Mouse (Mus musculus) lung, postnatal 0 days (tissue): ENCODE data around the gene Tmem219. TPM values are rescaled to one million over a fixed set of nuclear protein-coding genes. Genes with fewer than 3 reads are reported as not detected.

ENCODE experiments used
- ATAC-seq: fragments of 200-750 bp; cut with Nextera tagmentation; 2 replicates; pipeline ENCODE4 v1.8.0; 2017; ENCODE audit warnings: moderate library complexity
- DNase-seq: peaks from one replicate; pipeline ENCODE4 v3.0.0-alpha.2; 2016; ENCODE audit warnings: low spot score
- H3K27ac ChIP-seq: fragments of 300-500 bp; sonication (generic); 2 replicates; pipeline ENCODE4 v1.5.1; 2014; ENCODE audit warnings: antibody characterized with exemption, mild to moderate bottlenecking, low read length, mixed read lengths
- H3K27me3 ChIP-seq: fragments of 300-500 bp; sonication (generic); replicated peaks from 2 replicates; pipeline ENCODE4 v1.6.1; 2014; ENCODE audit warnings: low read length, mixed read lengths; ENCODE audit not compliant: insufficient read depth
- H3K36me3 ChIP-seq: fragments of 300-500 bp; sonication (generic); 2 replicates; pipeline ENCODE4 v1.6.1; 2014; ENCODE audit warnings: low read length, mixed read lengths; ENCODE audit not compliant: insufficient read depth
- H3K4me1 ChIP-seq: fragments of 300-500 bp; sonication (generic); 2 replicates; pipeline ENCODE4 v1.6.1; 2014; ENCODE audit warnings: antibody characterized with exemption, low read depth, low read length, mixed read lengths; ENCODE audit not compliant: insufficient read depth
- H3K4me2 ChIP-seq: fragments of 300-500 bp; sonication (generic); replicated peaks from 2 replicates; pipeline ENCODE4 v1.6.1; 2014; ENCODE audit warnings: low read depth, mild to moderate bottlenecking, low read length, moderate library complexity, mixed read lengths
- H3K4me3 ChIP-seq: fragments of 300-500 bp; sonication (generic); 2 replicates; pipeline ENCODE4 v1.5.1; 2014; ENCODE audit warnings: low read depth, low read length
- H3K9ac ChIP-seq: fragments of 300-500 bp; sonication (generic); replicated peaks from 2 replicates; pipeline ENCODE4 v1.6.1; 2014; ENCODE audit warnings: low read depth, mild to moderate bottlenecking
- H3K9me3 ChIP-seq: fragments of 300-500 bp; sonication (generic); 2 replicates; pipeline ENCODE4 v1.6.1; 2016; ENCODE audit warnings: low read length, mixed read lengths
- CTCF ChIP-seq: IDR thresholded peaks from 2 replicates; pipeline ENCODE4 v1.5.1; 2016; ENCODE audit warnings: antibody characterized with exemption, mild to moderate bottlenecking
- EP300 ChIP-seq: IDR thresholded peaks from 2 replicates; pipeline ENCODE4 v1.6.1; 2016; ENCODE audit warnings: antibody characterized with exemption, mild to moderate bottlenecking, control low read depth
- WGBS: fragments of 180-500 bp; shearing (Covaris S2); extraction: QIAGEN DNeasy Blood & Tissue Kit; methylation state at CpG from one replicate; pipeline ENCODE4 v1.1.7; 2014; 5-methylcytosine and 5-hydroxymethylcytosine counted together
- polyA plus RNA-seq: library from polyadenylated mRNA; unstranded; fragments of >200 nt; fragmentation: Nextera tagmentation; extraction: Ambion mirVana; gene quantifications from 2 replicates; pipeline ENCODE4 v1.2.1, GENCODE M21; 2015

The Tmem219 gene
- polyA plus RNA-seq, 1 experiment from 2014 or later: 45.0 TPM

GRCm38 (mm10) chr7:126949403-126949792, 26.7 kb upstream of the Tmem219 start, which contains the start of gene Asphd1:
Gene Asphd1, minus strand, starts transcription at chr7:126949582.
- H3K9ac ChIP-seq: no peak within 1 kb of the TSS

GRCm38 (mm10) chr7:126948626-126949025, 25.9 kb upstream of the Tmem219 start:
- no peak for TF ChIP-seq CTCF
- TF ChIP-seq EP300: no peak
- H3K9ac ChIP-seq: no peak overlapping the region
- H3K4me3 ChIP-seq: no peak overlapping the region
- ATAC-seq (no peak), DNase-seq (no peak)
- WGBS: 78% methylated on average over 9 of the region's 10 CpGs
- no peaks in the 10 kb centered on the region; the same call in 1 of the 2 replicates for H3K36me3 ChIP-seq
- no peak overlapping the region for H3K4me2 ChIP-seq
- H3K4me1 ChIP-seq: peaks cover 5% of the 10 kb centered on the region; the same call in 1 of the 2 replicates
- H3K27ac ChIP-seq: no peak overlapping the region
- peaks cover 13% of the 10 kb centered on the region for H3K27me3 ChIP-seq
- no peaks in the 10 kb centered on the region for H3K9me3 ChIP-seq

More at GRCm38 (mm10) chr7:126949403-126949792, 26.7 kb upstream of the Tmem219 start, which contains the start of gene Asphd1:
- peaks cover 5% of the 10 kb centered on the region; the same call in 1 of the 2 replicates for H3K4me1 ChIP-seq
- H3K4me2 ChIP-seq: peak within 1 kb of the TSS; percentile 87
- H3K27ac ChIP-seq: no peak within 1 kb of the TSS
- H3K9me3 ChIP-seq: no peaks in the 10 kb centered on the region
- DNase-seq (no peak), ATAC-seq (peak; percentile 2; the same call in 1 of the 2 replicates)
- TF ChIP-seq CTCF: no peak
- no peak for TF ChIP-seq EP300
- WGBS: 1% methylated on average over 18 of the region's 21 CpGs
- peak within 1 kb of the TSS; percentile 38 for H3K4me3 ChIP-seq
- H3K27me3 ChIP-seq: peaks cover 13% of the 10 kb centered on the region
- no peaks in the 10 kb centered on the region; the same call in 1 of the 2 replicates for H3K36me3 ChIP-seq

GRCm38 (mm10) chr7:126946530-126946929, 23.8 kb upstream of the Tmem219 start:
- H3K27me3 ChIP-seq: peaks cover 13% of the 10 kb centered on the region
- H3K9me3 ChIP-seq: no peaks in the 10 kb centered on the region
- no peak overlapping the region for H3K9ac ChIP-seq
- no peak overlapping the region for H3K4me2 ChIP-seq
- TF ChIP-seq CTCF: peak; percentile 84
- no peak for TF ChIP-seq EP300
- 42% methylated on average over 3 of the region's 3 CpGs for WGBS
- H3K27ac ChIP-seq: no peak overlapping the region
- peaks cover 5% of the 10 kb centered on the region; the same call in 1 of the 2 replicates for H3K4me1 ChIP-seq
- no peaks in the 10 kb centered on the region; the same call in 1 of the 2 replicates for H3K36me3 ChIP-seq
- peak; percentile 42; the same call in 1 of the 2 replicates for ATAC-seq
- DNase-seq: peak; percentile 56
- no peak overlapping the region for H3K4me3 ChIP-seq

GRCm38 (mm10) chr7:126941801-126942200, 19.1 kb upstream of the Tmem219 start:
- Histone ChIP-seq H3K36me3 (no peaks in the 10 kb centered on the region; the same call in 1 of the 2 replicates), H3K9ac (no peak overlapping the region), H3K9me3 (no peaks in the 10 kb centered on the region), H3K4me3 (no peak overlapping the region), H3K27me3 (no peaks in the 10 kb centered on the region), H3K4me1 (no peaks in the 10 kb centered on the region), H3K4me2 (no peak overlapping the region), H3K27ac (no peak overlapping the region)
- ATAC-seq (no peak), DNase-seq (no peak)
- no peak for TF ChIP-seq CTCF
- TF ChIP-seq EP300: no peak
- 74% methylated on average over 5 of the region's 5 CpGs for WGBS

GRCm38 (mm10) chr7:126941171-126941570, 18.5 kb upstream of the Tmem219 start:
- ATAC-seq (peak; percentile 19), DNase-seq (no peak)
- Histone ChIP-seq H3K4me1 (no peaks in the 10 kb centered on the region), H3K4me3 (no peak overlapping the region), H3K27ac (no peak overlapping the region), H3K9me3 (no peaks in the 10 kb centered on the region), H3K27me3 (no peaks in the 10 kb centered on the region), H3K36me3 (no peaks in the 10 kb centered on the region; the same call in 1 of the 2 replicates), H3K4me2 (no peak overlapping the region), H3K9ac (no peak overlapping the region)
- TF ChIP-seq CTCF: no peak
- TF ChIP-seq EP300: no peak
- 50% methylated on average over 6 of the region's 6 CpGs for WGBS

- TF ChIP-seq CTCF (no peak), EP300 (no peak)
- Histone ChIP-seq H3K4me3 (no peak overlapping the region), H3K27ac (no peak overlapping the region), H3K4me1 (peaks cover 8% of the 10 kb centered on the region; the same call in 1 of the 2 replicates), H3K9ac (no peak overlapping the region), H3K36me3 (no peaks in the 10 kb centered on the region), H3K4me2 (no peak overlapping the region), H3K27me3 (no peaks in the 10 kb centered on the region), H3K9me3 (no peaks in the 10 kb centered on the region)
- no peak for ATAC-seq
- no peak for DNase-seq
- WGBS: 80% methylated on average over 2 of the region's 2 CpGs
These were observed 9.9 kb upstream of the Tmem219 start for GRCm38 (mm10) chr7:126932652-126933051.
